Mouse (Mus musculus) lung, postnatal 14 days (tissue): ENCODE measurements at regions not wholly inside any gene's neighbourhood (a gene's known extent, or its start where the extent isn't known, plus 50 kb on each side); places are given as distances from the start of the nearest gene placed in this dataset.
A peak's percentile ranks its signal among the peaks of the same experiment; 100 is the strongest.

Experiments used
- DNase-seq: peaks from one replicate; pipeline ENCODE4 v3.0.0; 2021

GRCm38 (mm10) chr9:101546213-101546832, 294.7 kb upstream of the Ppp2r3a start:
- no peak for DNase-seq

- DNase-seq, result no peak
These were observed 266.5 kb upstream of the Ppp2r3a start for GRCm38 (mm10) chr9:101518137-101518536.

GRCm38 (mm10) chr9:101510807-101511206, 259.2 kb upstream of the Ppp2r3a start:
- no peak for DNase-seq

- DNase-seq, result no peak
These were observed 257.6 kb upstream of the Ppp2r3a start for GRCm38 (mm10) chr9:101509196-101509595.

- no peak for DNase-seq
These were observed 255.6 kb upstream of the Ppp2r3a start for GRCm38 (mm10) chr9:101507023-101507690.

GRCm38 (mm10) chr9:101501706-101502465, 250.3 kb upstream of the Ppp2r3a start:
- DNase-seq, result peak; percentile 7

- DNase-seq, result no peak
These were observed 249.4 kb upstream of the Ppp2r3a start for GRCm38 (mm10) chr9:101501036-101501435.

GRCm38 (mm10) chr9:101498721-101499120, 247.1 kb upstream of the Ppp2r3a start:
- no peak for DNase-seq

- no peak for DNase-seq
These were observed 244.2 kb upstream of the Ppp2r3a start for GRCm38 (mm10) chr9:101495768-101496167.

GRCm38 (mm10) chr9:101489013-101489412, 237.4 kb upstream of the Ppp2r3a start:
- DNase-seq, result no peak

GRCm38 (mm10) chr9:101476223-101476622, 224.6 kb upstream of the Ppp2r3a start:
- DNase-seq, result no peak

- DNase-seq, result no peak
These were observed 221.5 kb upstream of the Ppp2r3a start for GRCm38 (mm10) chr9:101473074-101473461.

- DNase-seq, result peak; percentile 5
These were observed 220.8 kb upstream of the Ppp2r3a start for GRCm38 (mm10) chr9:101472101-101473073.

- no peak for DNase-seq
These were observed 220.1 kb upstream of the Ppp2r3a start for GRCm38 (mm10) chr9:101471665-101472064.

GRCm38 (mm10) chr9:101469756-101470155, 218.2 kb upstream of the Ppp2r3a start:
- DNase-seq, result no peak

- peak; percentile 19 for DNase-seq
These were observed 213.3 kb upstream of the Ppp2r3a start for GRCm38 (mm10) chr9:101464727-101465427.

GRCm38 (mm10) chr9:101458947-101459627, 207.5 kb upstream of the Ppp2r3a start:
- no peak for DNase-seq

- DNase-seq, result no peak
These were observed 206.8 kb upstream of the Ppp2r3a start for GRCm38 (mm10) chr9:101458306-101458946.

GRCm38 (mm10) chr9:101446316-101446715, 194.7 kb upstream of the Ppp2r3a start:
- no peak for DNase-seq

GRCm38 (mm10) chr9:101445764-101446163, 194.2 kb upstream of the Ppp2r3a start:
- peak; percentile 23 for DNase-seq

GRCm38 (mm10) chr9:101445293-101445692, 193.7 kb upstream of the Ppp2r3a start:
- DNase-seq, result no peak
